Mouse (Mus musculus) brain, embryonic 18.5 days (tissue): Measurements from ENCODE around the gene Aarsd1.
"Not testable (repeated sequence)": the region's sequence is repeated elsewhere in the genome, so short reads cannot be mapped to it uniquely, and the experiment has no call there.

ENCODE experiments used
- DNase-seq: peaks from one replicate; pipeline ENCODE4 v3.0.0-alpha.2; 2012; ENCODE audit warnings: low read depth, low spot score

Aarsd1 gene

GRCm38 (mm10) chr11:101447786-101448185 is 30.4 kb upstream of the Aarsd1 start:
- DNase-seq: no peak

DNA sequence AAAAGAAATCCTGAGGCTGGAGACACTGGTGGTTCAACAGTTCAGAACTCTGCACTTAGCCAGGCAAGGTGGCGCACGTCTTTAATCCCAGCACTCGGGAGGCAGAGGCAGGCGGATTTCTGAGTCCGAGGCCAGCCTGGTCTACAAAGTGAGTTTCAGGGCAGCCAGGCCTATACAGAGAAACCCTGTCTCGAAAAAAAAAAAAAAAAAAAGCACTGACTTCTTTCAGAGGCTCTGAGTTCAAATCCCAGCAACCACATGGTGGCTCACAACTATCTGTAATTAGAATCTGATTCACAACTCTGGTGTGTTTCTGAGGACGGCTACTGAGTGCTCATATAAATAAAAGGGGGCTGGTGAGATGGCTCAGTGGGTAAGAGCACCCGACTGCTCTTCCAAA is 29.4 kb upstream of the Aarsd1 start:
- DNase-seq: not testable (repeated sequence)

GRCm38 (mm10) chr11:101446319-101446718 is 28.9 kb upstream of the Aarsd1 start:
- DNase-seq: no peak

GRCm38 (mm10) chr11:101442760-101443159 is 25.3 kb upstream of the Aarsd1 start:
- no peak for DNase-seq

DNA sequence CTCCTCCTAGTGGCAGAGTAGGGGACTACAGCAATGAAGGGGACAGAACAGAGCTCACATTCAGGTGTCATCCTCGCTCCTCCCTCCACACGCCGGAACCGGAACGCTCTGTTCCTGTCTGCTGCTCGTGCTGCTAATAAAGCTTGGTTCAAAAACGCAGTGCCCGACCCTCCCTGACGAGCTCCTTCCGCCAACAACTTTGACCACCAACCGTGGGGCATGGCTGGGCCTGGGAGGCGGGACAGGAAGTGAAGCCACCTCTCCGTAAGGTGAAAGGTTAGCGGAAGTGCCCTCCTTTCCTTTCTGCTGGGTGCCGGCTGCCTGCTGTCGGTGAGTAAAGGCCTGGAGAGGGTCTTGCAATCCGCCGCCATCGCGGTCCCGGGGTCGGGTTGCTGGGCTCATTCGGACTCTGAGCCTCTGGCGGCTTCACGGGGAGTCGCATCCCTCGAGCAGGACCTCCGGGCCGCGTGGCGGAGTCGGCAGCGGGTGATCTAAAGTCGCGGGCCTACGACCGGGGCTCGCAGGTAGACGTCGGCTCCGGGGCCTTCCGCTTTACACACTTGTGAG is 24.8 kb upstream of the Aarsd1 start, which contains the start of gene Rpl27:
Rpl27 (plus strand) TSS at position 172 of the 567 bp plus-strand sequence.
- peak; percentile 100 for DNase-seq

DNA sequence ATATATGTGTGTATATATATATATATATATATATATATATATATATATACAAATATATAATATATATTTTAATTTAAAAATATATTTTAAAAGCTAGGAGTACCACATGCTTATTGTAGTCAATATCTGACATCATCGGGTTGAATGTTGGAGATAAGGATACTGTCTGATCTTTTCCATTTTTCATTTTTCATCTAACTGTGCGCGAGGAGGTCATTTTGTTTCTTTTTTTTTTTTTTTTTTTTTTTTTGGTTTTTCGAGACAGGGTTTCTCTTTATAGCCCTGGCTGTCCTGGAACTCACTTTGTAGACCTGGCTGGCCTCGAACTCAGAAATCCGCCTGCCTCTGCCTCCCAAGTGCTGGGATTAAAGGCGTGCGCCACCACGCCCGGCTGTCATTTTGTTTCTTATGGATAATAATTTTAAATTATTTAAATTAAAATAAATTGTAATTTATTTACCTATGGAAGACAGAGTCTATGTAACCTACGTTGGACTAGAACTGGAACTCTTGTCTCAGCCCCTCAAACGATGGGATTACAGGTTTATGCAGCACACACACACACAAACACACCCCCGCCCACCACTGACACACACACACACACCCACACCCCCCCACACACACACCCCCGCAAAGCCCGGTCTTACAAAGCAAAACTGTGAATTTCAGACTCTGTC is 24.2 kb upstream of the Aarsd1 start:
- DNase-seq: not testable (repeated sequence)

DNA sequence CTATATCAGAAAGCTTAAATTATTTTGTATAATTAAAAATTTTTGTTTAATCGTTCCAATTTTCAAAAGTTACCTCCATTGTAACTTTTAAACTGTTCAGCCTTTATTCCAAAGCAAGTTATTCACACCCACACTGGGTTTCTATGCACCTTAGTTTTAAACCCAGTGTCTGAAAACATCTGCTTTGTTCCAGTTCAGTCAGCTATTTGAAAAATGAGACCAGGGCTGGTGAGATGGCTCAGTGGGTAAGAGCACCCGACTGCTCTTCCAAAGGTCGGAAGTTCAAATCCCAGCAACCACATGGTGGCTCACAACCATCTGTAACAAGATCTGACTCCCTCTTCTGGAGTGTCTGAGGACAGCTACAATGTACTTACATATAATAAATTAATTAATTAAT is 20.6 kb upstream of the Aarsd1 start:
- not testable (repeated sequence) for DNase-seq

GRCm38 (mm10) chr11:101436916-101437315 is 19.5 kb upstream of the Aarsd1 start:
- DNase-seq: no peak

- DNase-seq: no peak
Observed at GRCm38 (mm10) chr11:101435831-101436230, 18.4 kb upstream of the Aarsd1 start.

DNA sequence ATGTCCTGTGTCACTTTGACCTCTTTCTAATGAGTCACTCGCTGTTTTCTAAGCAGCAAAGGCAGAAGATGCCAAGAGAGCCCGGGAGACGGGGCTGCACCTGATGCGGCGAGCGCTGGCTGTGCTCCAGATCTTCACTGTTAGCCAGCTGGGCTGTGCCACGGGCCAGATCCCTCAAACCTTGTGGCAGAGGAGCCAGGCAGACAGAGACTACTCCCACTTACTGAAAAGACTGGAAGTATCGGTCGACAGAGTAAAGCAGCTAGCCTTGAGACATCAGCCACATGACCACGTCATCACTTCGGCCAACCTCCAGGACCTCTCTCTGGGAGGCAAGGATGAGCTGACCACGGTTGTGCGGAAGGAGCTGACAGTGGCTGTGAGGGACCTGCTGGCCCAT is 16.0 kb upstream of the Aarsd1 start:
- no peak for DNase-seq

DNA sequence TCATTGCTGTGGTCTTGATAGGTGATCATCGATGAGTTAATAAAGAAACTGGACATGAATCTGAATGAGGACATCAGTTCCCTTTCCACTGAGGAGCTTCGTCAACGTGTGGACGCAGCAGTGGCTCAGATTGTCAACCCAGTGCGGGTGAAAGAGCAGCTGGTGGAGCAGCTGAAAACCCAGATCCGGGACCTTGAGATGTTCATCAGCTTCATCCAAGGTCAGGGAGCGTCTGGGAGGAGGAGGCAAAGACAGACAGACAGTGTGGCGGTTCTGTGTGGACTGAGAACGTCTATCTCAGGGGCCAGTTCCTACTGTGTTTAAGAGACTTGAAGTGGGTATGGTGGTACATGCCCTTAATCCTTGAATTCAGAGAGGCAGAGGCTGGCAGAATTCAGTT is 13.9 kb upstream of the Aarsd1 start:
- no peak for DNase-seq

GRCm38 (mm10) chr11:101426165-101426564 is 8.8 kb upstream of the Aarsd1 start:
- no peak for DNase-seq

GRCm38 (mm10) chr11:101424925-101425813 is 7.8 kb upstream of the Aarsd1 start, which contains the start of the genes Rundc1 and Ptges3l:
Rundc1 (plus strand) TSS chr11:101425085.
Ptges3l (minus strand) TSS chr11:101425333.
- peak; percentile 88 for DNase-seq

GRCm38 (mm10) chr11:101424105-101424851 is 6.9 kb upstream of the Aarsd1 start, which contains the start of gene Gm27029:
Gm27029 (minus strand) TSS chr11:101424796.
- no peak for DNase-seq

GRCm38 (mm10) chr11:101420148-101420547 is 2.7 kb upstream of the Aarsd1 start:
- DNase-seq: no peak

GRCm38 (mm10) chr11:101419610-101420009 is 2.2 kb upstream of the Aarsd1 start:
- DNase-seq: no peak

DNA sequence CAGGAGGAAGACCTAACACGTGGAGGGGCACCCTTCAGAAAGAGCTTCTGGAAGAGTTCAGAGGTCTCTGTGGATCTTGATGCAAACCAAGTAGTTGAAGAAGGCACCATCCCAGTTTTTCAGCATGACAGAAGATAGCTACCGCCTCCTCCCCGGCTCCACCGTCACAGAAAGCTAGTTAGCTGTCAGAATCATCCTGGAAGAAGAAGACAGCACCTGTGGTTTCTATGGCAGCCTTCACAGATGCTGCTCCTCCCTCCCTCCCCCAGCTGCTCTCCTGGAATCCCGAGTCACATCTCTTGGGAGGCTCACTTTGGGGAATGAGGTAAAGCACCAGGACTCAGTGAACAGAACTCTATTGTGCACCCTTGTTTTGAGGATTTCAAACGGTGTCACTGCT is 1.6 kb upstream of the Aarsd1 start:
- DNase-seq: no peak

- no peak for DNase-seq
Observed at GRCm38 (mm10) chr11:101416433-101417100, 848 bp downstream of the Aarsd1 start.

DNA sequence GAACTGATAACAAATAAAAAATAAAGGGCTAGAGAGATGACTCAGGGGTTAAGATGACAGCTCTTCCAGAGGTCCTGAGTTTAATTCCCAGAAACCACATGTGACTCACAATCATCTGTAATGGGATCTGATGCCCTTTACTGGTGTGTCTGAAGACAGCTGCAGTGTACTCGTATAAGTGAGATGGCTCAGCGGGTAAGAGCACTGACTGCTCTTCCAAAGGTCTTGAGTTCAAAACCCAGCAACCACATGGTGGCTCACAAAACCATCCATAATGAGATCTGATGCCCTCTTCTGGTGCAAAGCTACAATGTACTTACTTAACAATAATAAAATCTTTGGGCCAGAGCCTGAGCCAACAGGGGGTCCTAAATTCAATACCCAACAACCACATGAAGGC is 2.1 kb downstream of the Aarsd1 start:
- no peak for DNase-seq

GRCm38 (mm10) chr11:101395110-101395509 is 22.3 kb downstream of the Aarsd1 start:
- DNase-seq: peak; percentile 59

DNA sequence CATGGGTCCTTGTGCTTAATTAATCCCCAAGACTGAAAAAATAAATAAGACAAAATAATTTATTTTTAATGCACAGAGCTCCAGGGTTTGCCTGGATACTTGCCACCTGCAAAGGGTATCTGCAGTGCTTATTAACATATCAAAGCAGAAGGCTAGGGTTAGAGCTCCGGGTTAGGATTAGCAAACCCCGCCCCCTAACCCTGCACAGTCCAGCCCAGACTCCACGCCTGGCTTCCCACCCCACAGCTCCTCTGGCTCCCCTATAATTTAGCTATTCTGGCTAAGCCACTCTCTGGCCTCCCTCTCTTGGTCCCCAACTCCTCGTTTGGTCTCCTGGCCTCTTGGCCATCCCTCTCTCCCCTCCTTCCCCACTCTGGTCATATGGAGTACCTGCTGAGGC is 35.6 kb downstream of the Aarsd1 start:
- DNase-seq: no peak
